Mouse (Mus musculus): ENCODE measurements at regions not wholly inside any gene's neighbourhood (a gene's known extent, or its start where the extent isn't known, plus 50 kb on each side); places are given as distances from the start of the nearest gene placed in this dataset.

GRCm38 (mm10) chr4:31877389-31877788, 86.5 kb upstream of the Map3k7 start:
- no peak for DNase-seq
- intact Hi-C loops (cut with DNase I) = no loop called here

- intact Hi-C loops (cut with DNase I) = no loop called here
- no peak for DNase-seq
These were observed 85.3 kb upstream of the Map3k7 start for GRCm38 (mm10) chr4:31878493-31879191.

- DNase-seq = no peak
- intact Hi-C loops (cut with DNase I) = no loop called here
These were observed 84.7 kb upstream of the Map3k7 start for GRCm38 (mm10) chr4:31879192-31879585.

- DNase-seq = no peak
- intact Hi-C loops (cut with DNase I) = no loop called here
These were observed 83.7 kb upstream of the Map3k7 start for GRCm38 (mm10) chr4:31880213-31880612.

GRCm38 (mm10) chr4:31889673-31890072, 74.2 kb upstream of the Map3k7 start:
- no peak for DNase-seq
- intact Hi-C loops (cut with DNase I) = no loop called here

GRCm38 (mm10) chr4:31909086-31909673, 54.7 kb upstream of the Map3k7 start:
- intact Hi-C loops (cut with DNase I) = no loop called here
- no peak for DNase-seq
